Mouse (Mus musculus): ENCODE measurements around the gene Ncam2. TPM values are rescaled to one million over a fixed set of nuclear protein-coding genes. Genes with fewer than 3 reads are reported as not detected.

The Ncam2 gene
- polyA plus RNA-seq, 1 experiment: not detected

GRCm38 (mm10) chr16:81675546-81675945, 475.0 kb downstream of the Ncam2 start:
- H3K9me3 ChIP-seq (replicated peaks; ENCODE audit: control insufficient read depth, insufficient read depth, low read length, poor library complexity, severe bottlenecking): no peaks in the 10 kb centered on the region
- no peaks in the 10 kb centered on the region for H3K27me3 ChIP-seq (ENCODE audit: control insufficient read depth, insufficient read depth, low read length, poor library complexity, severe bottlenecking)
- H3K9ac ChIP-seq (ENCODE audit: low read depth, poor library complexity, severe bottlenecking): no peak overlapping the region
- H3K4me1 ChIP-seq (ENCODE audit: control insufficient read depth, insufficient read depth, low read length): no peaks in the 10 kb centered on the region
- no peak overlapping the region for H3K4me3 ChIP-seq (ENCODE audit: low read depth, low read length)
- no peaks in the 10 kb centered on the region for H3K36me3 ChIP-seq (ENCODE audit: control insufficient read depth, insufficient read depth, low read length, poor library complexity, severe bottlenecking)
- no peak for TF ChIP-seq EP300 (IDR thresholded peaks at IDR 0.05; ENCODE audit: insufficient read depth, low read depth, low read length)
- no peak for TF ChIP-seq CTCF (IDR thresholded peaks at IDR 0.05; ENCODE audit: low read depth, low read length)
- no peak for TF ChIP-seq POLR2A (IDR thresholded peaks at IDR 0.05; ENCODE audit: insufficient read depth, low read length)
- H3K27ac ChIP-seq (ENCODE audit: insufficient read depth, low read length): no peak overlapping the region
